Mouse (Mus musculus) B cell, adult 67 days (primary cell): Measurements from ENCODE around the gene Dennd6b. TPM values are rescaled to one million over a fixed set of nuclear protein-coding genes. Genes with fewer than 3 reads are reported as not detected.

Source experiments
- total RNA-seq, 2 experiments: library from RNA; stranded (reverse); gene quantifications; 4 replicates each; pipeline ENCODE4 v1.2.4; 2023

Dennd6b gene
- 10 to 100 TPM; 34.3 to 37.2 TPM for total RNA-seq

DNA sequence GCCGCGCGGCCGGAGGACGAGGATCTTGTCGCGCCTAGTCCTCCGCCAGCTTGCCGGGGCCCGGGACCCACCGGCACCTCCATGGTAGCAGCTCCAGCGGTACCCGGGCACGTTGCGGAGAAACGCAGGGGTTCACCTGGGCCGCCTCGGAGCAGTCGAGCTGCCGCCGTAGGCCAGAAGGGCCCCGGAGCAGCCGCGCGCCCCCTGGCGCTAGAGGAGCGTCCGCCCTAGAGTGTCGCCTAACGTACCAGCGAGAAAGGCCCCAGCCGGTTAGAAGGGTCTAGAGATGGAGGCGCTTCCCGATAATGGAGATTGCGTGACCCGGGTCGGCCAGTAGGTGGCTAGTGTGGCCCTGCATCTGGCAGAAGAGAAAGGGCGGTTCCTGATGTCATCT is at the start of gene Dennd6b:
Gene Dennd6b (minus strand): TSS at position 184 of the 394 bp plus-strand sequence.

DNA sequence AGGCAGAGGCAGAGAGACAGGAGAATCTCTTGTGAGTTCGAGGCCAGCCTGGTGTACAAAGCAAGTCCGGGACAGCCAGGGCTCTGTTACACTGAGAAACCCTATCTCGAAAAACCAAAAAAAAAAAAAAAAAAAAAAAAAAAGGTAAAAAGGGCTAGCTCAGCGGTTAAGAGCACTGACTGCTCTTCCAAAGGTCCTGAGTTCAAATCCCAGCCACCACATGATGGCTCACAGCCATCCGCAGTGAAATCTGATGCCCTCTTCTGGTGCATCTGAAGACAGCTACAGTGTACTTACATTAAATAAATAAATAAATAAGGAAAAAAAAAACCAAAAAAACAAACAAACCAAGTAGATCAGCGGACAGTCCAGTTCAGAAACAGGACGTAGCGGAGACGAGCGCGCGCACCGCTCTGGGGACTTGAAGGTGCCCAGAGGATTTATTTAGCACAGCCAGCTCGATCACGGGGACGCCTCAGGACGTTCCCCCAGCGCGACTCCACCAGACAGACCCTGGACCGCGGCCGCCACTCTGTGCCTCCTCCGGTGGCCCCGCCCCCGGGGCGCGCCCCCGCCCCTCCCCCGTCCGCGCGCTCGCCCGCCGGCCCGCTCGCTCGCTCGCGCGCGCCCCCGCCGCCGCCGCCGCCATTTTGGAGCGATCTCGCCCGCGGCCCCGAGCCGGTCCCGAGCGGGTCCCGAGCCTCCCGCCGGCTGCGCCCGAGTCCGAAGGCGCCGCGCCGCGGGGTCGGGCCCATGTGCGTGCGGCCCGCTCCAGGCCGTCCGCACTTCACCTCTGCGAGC is 14.8 kb upstream of the Dennd6b start, which contains the start of gene Ppp6r2:
Gene Ppp6r2 (plus strand): TSS at position 639 of the 801 bp plus-strand sequence.

DNA sequence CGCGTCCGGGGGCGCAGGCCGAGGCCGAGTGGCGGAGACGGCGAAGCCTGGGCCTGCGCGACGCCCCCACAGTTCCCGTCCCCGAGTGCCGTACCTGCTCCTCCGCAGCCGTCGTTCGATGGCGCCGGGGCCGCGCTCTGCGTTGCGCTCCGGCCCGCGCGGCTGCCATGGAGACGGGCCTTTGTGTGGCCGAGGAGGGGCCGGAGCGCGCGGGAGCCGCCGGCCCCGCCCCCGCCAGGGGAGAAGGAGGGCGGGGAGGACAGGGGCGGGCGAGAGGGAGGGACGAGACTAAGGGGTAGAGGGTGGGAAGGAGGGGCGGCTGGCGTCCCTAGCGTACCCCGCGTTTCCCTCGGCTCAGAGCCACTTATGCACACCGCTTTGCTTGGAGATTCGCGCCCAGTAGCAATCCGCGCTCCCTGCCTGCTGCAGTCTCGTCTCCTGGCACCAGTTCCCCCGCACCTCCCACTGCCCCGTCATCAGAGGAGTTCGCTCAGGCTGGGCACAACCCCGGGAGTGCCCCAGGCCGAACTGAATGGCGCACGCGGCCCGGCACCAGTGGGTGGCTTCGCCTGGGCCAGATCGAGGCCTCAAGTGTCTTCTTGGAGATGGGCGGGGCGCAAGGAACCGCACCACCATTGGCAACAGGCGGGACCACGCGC is 15.6 kb downstream of the Dennd6b start, which contains the start of gene Plxnb2:
Gene Plxnb2 (minus strand): TSS at position 218 of the 659 bp plus-strand sequence.

DNA sequence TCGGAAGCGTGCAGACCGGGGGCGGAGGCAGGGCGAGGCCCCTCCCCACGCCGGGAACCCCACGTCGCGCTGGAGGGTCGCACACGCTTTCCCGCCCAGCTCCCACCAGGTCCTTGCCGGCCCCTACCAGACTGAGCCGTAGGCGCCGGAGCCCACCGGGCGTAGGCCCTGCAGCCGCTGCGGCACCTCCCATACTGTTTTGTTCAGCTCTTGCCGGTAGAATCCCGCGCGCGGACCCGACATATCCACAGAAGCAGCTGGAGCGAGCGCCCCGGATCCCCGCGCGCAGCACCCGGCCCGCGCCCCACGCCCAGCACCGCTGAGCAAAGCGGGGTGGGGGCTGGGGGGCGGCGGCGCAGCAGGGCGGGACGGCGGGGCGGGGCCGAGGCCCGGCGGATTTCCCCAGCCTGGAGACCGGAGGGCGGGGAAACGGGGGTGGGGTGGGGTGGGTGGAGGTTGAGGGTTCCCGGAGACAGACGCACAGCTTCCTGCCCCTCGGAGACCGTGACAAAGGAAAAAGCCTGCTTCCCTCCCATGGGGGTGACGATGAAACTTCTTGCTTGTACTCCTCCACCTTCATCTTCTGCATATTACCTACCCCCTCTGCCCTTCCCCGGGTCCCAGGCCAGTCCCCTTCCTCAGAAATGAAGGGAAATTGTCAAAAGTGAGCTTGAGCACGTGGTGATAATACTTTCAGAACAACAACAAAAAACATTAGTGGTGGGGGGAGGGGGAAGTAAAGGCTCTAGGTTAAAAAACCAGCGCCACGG is 46.8 kb downstream of the Dennd6b start, which contains the start of gene Mapk11:
Gene Mapk11 (minus strand): TSS at position 358 of the 770 bp plus-strand sequence.

GRCm38 (mm10) chr15:89140659-89141252 is 55.5 kb downstream of the Dennd6b start, which contains the start of gene Mapk12:
TSS of gene Mapk12 (minus strand) at chr15:89140703.

Other genes starting within 250 kb of the Dennd6b start
- not detected for gene Ttll8, start 242.1 kb downstream of the Dennd6b start, total RNA-seq
- not detected for gene Mlc1, start 217.5 kb downstream of the Dennd6b start, total RNA-seq
- not detected for gene Mov10l1, start 213.6 kb downstream of the Dennd6b start, total RNA-seq
- not detected for gene Panx2, start 136.8 kb downstream of the Dennd6b start, total RNA-seq
- gene Trabd, start 121.4 kb downstream of the Dennd6b start, total RNA-seq = 10 to 100 TPM; 57.3 to 67.8 TPM
- gene Selenoo, start 107.4 kb downstream of the Dennd6b start, total RNA-seq = 10 to 100 TPM; 30.7 to 31.6 TPM
- gene Tubgcp6, start 73.4 kb downstream of the Dennd6b start, total RNA-seq = 10 to 100 TPM; 56.5 to 64.7 TPM
- gene Hdac10, start 67.8 kb downstream of the Dennd6b start, total RNA-seq = 100 to 1,000 TPM in 1 of 2 experiments, 10 to 100 TPM in 1; 99.3 to 101 TPM
- gene Mapk12, start 55.8 kb downstream of the Dennd6b start, total RNA-seq = 10 to 100 TPM; 17.9 to 21.0 TPM
- gene Mapk11, start 46.9 kb downstream of the Dennd6b start, total RNA-seq = 10 to 100 TPM; 87.0 to 90.1 TPM
- gene Plxnb2, start 15.7 kb downstream of the Dennd6b start, total RNA-seq = 10 to 100 TPM in 1 of 2 experiments, 1 to 10 TPM in 1; 9.8 to 12.8 TPM
- gene Ppp6r2, start 15.1 kb upstream of the Dennd6b start, total RNA-seq = 10 to 100 TPM; 59.2 to 68.8 TPM
- gene Sbf1, start 118.8 kb upstream of the Dennd6b start, total RNA-seq = 100 to 1,000 TPM; 240 to 267 TPM
- not detected for gene Adm2, start 126.2 kb upstream of the Dennd6b start, total RNA-seq
- gene Miox, start 137.9 kb upstream of the Dennd6b start, total RNA-seq = not detected
- 10 to 100 TPM; 50.3 to 51.8 TPM for gene Lmf2, start 159.2 kb upstream of the Dennd6b start, total RNA-seq
- 100 to 1,000 TPM; 130 to 147 TPM for gene Ncaph2, start 159.2 kb upstream of the Dennd6b start, total RNA-seq
- gene Sco2, start 177.3 kb upstream of the Dennd6b start, total RNA-seq = 10 to 100 TPM; 17.2 to 20.1 TPM
- 1 to 10 TPM in 1 of 2 experiments, under 1 TPM in 1; 0.59 to 1.4 TPM for gene Tymp, start 180.5 kb upstream of the Dennd6b start, total RNA-seq
- gene Odf3b, start 182.8 kb upstream of the Dennd6b start, total RNA-seq = not detected
- gene Klhdc7b, start 188.4 kb upstream of the Dennd6b start, total RNA-seq = not detected
- gene Syce3, start 214.0 kb upstream of the Dennd6b start, total RNA-seq = not detected
- 1 to 10 TPM; 6.8 to 9.8 TPM for gene Cpt1b, start 229.4 kb upstream of the Dennd6b start, total RNA-seq
- 10 to 100 TPM; 12.2 to 15.8 TPM for gene C730034F03Rik, start 233.1 kb upstream of the Dennd6b start, total RNA-seq
- not detected for gene Gm44502, start 233.2 kb upstream of the Dennd6b start, total RNA-seq
- gene Chkb, start 233.4 kb upstream of the Dennd6b start, total RNA-seq = 100 to 1,000 TPM; 245 to 328 TPM